Mouse (Mus musculus): ENCODE data around the gene Oxa1l.

DNA sequence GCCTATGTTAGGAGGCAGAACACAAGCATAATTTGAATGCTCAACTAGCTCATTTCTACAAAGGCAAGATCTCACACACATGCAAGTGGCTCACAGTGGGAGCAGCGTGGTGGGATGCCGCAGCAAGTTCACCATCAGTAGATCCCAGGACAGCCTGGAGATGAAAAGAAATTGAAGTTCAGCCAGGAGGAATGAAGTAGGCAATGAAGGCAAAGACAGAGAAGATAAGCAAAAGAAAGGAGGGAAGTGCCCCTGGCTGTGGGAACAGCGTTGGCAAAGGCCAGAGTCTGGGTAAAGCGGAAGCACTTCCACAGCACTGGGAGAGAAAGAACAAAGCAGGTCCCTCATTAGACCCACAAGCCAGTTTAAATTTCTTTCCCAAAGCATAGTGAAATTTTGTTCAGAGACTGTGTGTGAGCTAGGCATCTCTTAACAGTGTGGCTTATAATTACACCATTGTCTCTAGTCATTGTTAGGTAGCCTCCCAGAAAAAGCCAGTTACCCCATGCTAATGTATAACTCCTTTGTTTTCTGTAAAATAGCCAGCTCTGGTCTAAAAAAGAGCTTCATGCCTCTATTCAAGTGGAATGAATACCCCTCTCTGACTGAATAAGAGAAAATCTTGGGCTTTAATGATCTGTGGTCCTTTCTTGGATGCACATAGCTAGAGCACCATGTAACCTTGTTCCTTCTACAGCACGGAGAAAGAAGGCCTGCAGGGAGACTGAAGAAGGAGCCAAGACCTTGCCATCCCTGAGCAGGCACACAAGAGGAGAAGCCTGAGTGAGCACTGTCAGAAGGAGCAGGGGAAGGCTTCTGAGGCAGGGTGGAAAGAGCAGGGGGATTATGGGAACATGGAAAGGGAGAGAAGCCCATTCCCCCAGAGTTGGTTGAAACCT is 28.2 kb upstream of the Oxa1l start:
- no peak for TF ChIP-seq CTCF (IDR thresholded peaks at IDR 0.05; ENCODE audit: borderline replicate concordance, control insufficient read depth, extremely low read depth, insufficient read depth, low read length, poor library complexity)
- no peak for TF ChIP-seq POLR2A (IDR thresholded peaks at IDR 0.05; ENCODE audit: control insufficient read depth, extremely low read depth, insufficient read depth, low read length, poor library complexity)

All from thymus, adult 2 months (tissue).